Mouse (Mus musculus) spleen, adult 18-20 months (tissue): ENCODE data around the gene Rngtt.

Source experiments
- DNase-seq, 2 experiments: peaks; one replicate each; pipeline ENCODE4 v3.0.0; 2022; ENCODE audit warnings: mixed read lengths in 2 of 2

Gene Rngtt

GRCm38 (mm10) chr4:33523774-33524173 lies 213.7 kb downstream of the Rngtt start:
- DNase-seq = no peak

- DNase-seq = no peak
Observed at GRCm38 (mm10) chr4:33524481-33525141, 214.5 kb downstream of the Rngtt start.

GRCm38 (mm10) chr4:33525272-33525671 lies 215.2 kb downstream of the Rngtt start:
- DNase-seq = no peak

- DNase-seq = no peak
Observed at GRCm38 (mm10) chr4:33526092-33526491, 216.0 kb downstream of the Rngtt start.

GRCm38 (mm10) chr4:33526675-33527074 lies 216.6 kb downstream of the Rngtt start:
- no peak for DNase-seq

- DNase-seq = no peak
Observed at GRCm38 (mm10) chr4:33532596-33532995, 222.5 kb downstream of the Rngtt start.

GRCm38 (mm10) chr4:33544755-33545576 lies 234.9 kb downstream of the Rngtt start:
- DNase-seq = no peak

GRCm38 (mm10) chr4:33545577-33545879 lies 235.4 kb downstream of the Rngtt start:
- DNase-seq = no peak

- no peak for DNase-seq
Observed at GRCm38 (mm10) chr4:33546278-33546677, 236.2 kb downstream of the Rngtt start.

GRCm38 (mm10) chr4:33547315-33547929 lies 237.3 kb downstream of the Rngtt start:
- no peak for DNase-seq

- DNase-seq = no peak
Observed at GRCm38 (mm10) chr4:33549606-33550005, 239.5 kb downstream of the Rngtt start.
